17 mouse cellular contexts compared by ENCODE assay signal in genomic region chr11:44731763-44732162, GRCm38 (mm10).
"Had no signal": no experiment of that assay in that cellular context is flagged by ENCODE, and none has a peak within 500 bp of the region (broad histone marks: within the 10 kb centered on the region; RNA-seq: fewer than 3 reads in every experiment).

No protein-coding gene starts in this region.

- H3K27ac ChIP-seq: liver, embryonic 13.5 days; liver, embryonic 15.5 days; lung, embryonic 15.5 days; macrophage; midbrain, embryonic 12.5 days; neural tube, embryonic 12.5 days had no signal

- H3K4me3 ChIP-seq: liver, embryonic 13.5 days; liver, embryonic 15.5 days; lung, embryonic 15.5 days; megakaryocyte, embryonic 14.5 days; midbrain, embryonic 12.5 days; neural tube, embryonic 12.5 days had no signal

- DNase-seq: liver, embryonic 13.5 days; liver, postnatal 0 days; lung, adult 2 months; lung, postnatal 14 days; lung, postnatal 36 days; midbrain, embryonic 14.5 days; right cerebral cortex, postnatal 14 days; thymus, adult 18-20 months; thymus, postnatal 25 days; thymus, postnatal 4 days had no signal

- H3K27me3 ChIP-seq: liver, embryonic 13.5 days; liver, embryonic 15.5 days; lung, embryonic 15.5 days; megakaryocyte, embryonic 14.5 days; midbrain, embryonic 12.5 days; neural tube, embryonic 12.5 days had no signal

- H3K4me2 ChIP-seq: liver, embryonic 13.5 days; liver, embryonic 15.5 days; lung, embryonic 15.5 days; midbrain, embryonic 12.5 days; neural tube, embryonic 12.5 days had no signal

- ATAC-seq: liver, postnatal 0 days; lung, postnatal 0 days had no signal

- H3K9me3 ChIP-seq: liver, embryonic 13.5 days; liver, embryonic 15.5 days; lung, embryonic 15.5 days; megakaryocyte, embryonic 14.5 days; midbrain, embryonic 12.5 days; neural tube, embryonic 12.5 days had no signal

- H3K9ac ChIP-seq: liver, embryonic 13.5 days; liver, embryonic 15.5 days; liver, postnatal 0 days; lung, embryonic 15.5 days; midbrain, embryonic 12.5 days; neural tube, embryonic 12.5 days had no signal

- H3K4me1 ChIP-seq: liver, embryonic 13.5 days; liver, embryonic 15.5 days; lung, embryonic 15.5 days; megakaryocyte, embryonic 14.5 days had no signal

- H3K36me3 ChIP-seq: liver, embryonic 13.5 days; liver, embryonic 15.5 days; lung, embryonic 15.5 days; midbrain, embryonic 12.5 days; neural tube, embryonic 12.5 days had no signal
